Mouse (Mus musculus) kidney, adult 2 months (tissue): ENCODE measurements around the gene Rapgef1.

Source experiments
- CTCF ChIP-seq: fragments of 200-500 bp; conservative IDR thresholded peaks from 2 replicates; pipeline ENCODE4 v1.5.1; 2011; ENCODE audit warnings: low read depth, mild to moderate bottlenecking, control low read depth, low read length, moderate library complexity, mixed read lengths; ENCODE audit not compliant: insufficient read depth, insufficient read length
- POLR2A ChIP-seq: fragments of 200-500 bp; IDR thresholded peaks from one replicate; pipeline ENCODE4 v1.6.1; 2011; ENCODE audit warnings: low read depth, low read length, control low read depth

DNA sequence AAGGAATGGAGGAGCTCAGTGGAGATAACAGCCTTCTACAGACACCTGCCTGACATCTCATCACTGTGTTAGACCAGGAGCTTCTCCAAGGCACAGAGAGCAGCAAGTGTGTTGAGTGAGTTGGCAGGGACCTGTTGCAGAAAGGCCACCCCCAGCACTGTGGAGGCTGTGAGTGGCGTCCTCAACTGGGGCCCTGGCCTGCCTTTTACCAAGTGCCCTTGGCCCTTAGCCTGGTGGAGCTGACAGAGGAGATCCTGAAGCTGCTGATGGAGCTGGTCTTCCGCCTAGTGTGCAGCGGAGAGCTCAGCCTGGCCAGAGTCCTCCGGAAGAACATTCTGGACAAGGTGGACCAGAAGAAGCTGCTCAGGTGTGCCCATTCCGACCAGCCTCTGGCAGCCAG, 113.8 kb downstream of the Rapgef1 start:
- TF ChIP-seq POLR2A (no peak), CTCF (no peak)
